Mouse (Mus musculus): Measurements from ENCODE around the gene Olfr1264.

The Olfr1264 gene

GRCm38 (mm10) chr2:90025477-90025876 is at the start of gene Olfr1264:
Olfr1264 (minus strand) TSS chr2:90025577.
- DNase-seq, result no peak

GRCm38 (mm10) chr2:90070065-90070464 is 44.7 kb upstream of the Olfr1264 start:
- no peak for DNase-seq

GRCm38 (mm10) chr2:90063494-90063893 is 38.1 kb upstream of the Olfr1264 start, which contains the start of gene Olfr140:
Olfr140 (minus strand) TSS chr2:90063594.
- no peak for DNase-seq

GRCm38 (mm10) chr2:90035037-90035436 is 9.7 kb upstream of the Olfr1264 start, which contains the start of gene Olfr1265:
Olfr1265 (plus strand) TSS chr2:90035337.
- no peak for DNase-seq

- no peak for DNase-seq
Measured at GRCm38 (mm10) chr2:90011831-90012230, 13.5 kb downstream of the Olfr1264 start, which contains the start of gene Olfr1263. Olfr1263 (plus strand) TSS chr2:90012131.

- DNase-seq, result no peak
Measured at GRCm38 (mm10) chr2:89999845-90000244, 25.5 kb downstream of the Olfr1264 start, which contains the start of gene Olfr1262. Olfr1262 (plus strand) TSS chr2:90000145.

GRCm38 (mm10) chr2:89990921-89991320 is 34.5 kb downstream of the Olfr1264 start, which contains the start of gene Olfr1261:
Olfr1261 (plus strand) TSS chr2:89991221.
- DNase-seq, result no peak

GRCm38 (mm10) chr2:89977709-89978108 is 47.7 kb downstream of the Olfr1264 start:
- DNase-seq, result no peak

- DNase-seq, result no peak
Measured at GRCm38 (mm10) chr2:89974184-89974583, 51.2 kb downstream of the Olfr1264 start, which contains the start of gene Olfr1260. Olfr1260 (plus strand) TSS chr2:89974340.
